Mouse (Mus musculus) heart, postnatal 25 days (tissue): ENCODE results near the gene Usp9x. TPM values are rescaled to one million over a fixed set of nuclear protein-coding genes. Genes with fewer than 3 reads are reported as not detected.

Experiments used
- DNase-seq: peaks from one replicate; pipeline ENCODE4 v3.0.0; 2022; ENCODE audit warnings: low spot score
- intact Hi-C: fragments of 180-260 bp; cut with DNase I; formaldehyde crosslinking; loops from one replicate; pipeline ENCODE4 v1.15.1; 2025
- total RNA-seq, 2 experiments: library from RNA; stranded (reverse); gene quantifications; 2 replicates each; pipeline ENCODE4 v1.2.3; 2021

Usp9x gene
- 100 to 1,000 TPM; 137 to 155 TPM for total RNA-seq

- intact Hi-C loops, result loop anchor here (2.0 to 10.0 kb wide), 2 partner anchors 31 to 397 kb away; partner anchors contain the start of gene 1810030O07Rik
- DNase-seq, result peak; percentile 77
Observed at GRCm38 (mm10) chrX:13071241-13071775, at the start of gene Usp9x. Gene Usp9x (plus strand): TSS chrX:13071498.

- intact Hi-C loops, result no loop called here
- DNase-seq, result no peak
Observed at GRCm38 (mm10) chrX:13022547-13023310, 48.6 kb upstream of the Usp9x start.

- intact Hi-C loops, result no loop called here
- no peak for DNase-seq
Observed at GRCm38 (mm10) chrX:13024539-13025202, 46.6 kb upstream of the Usp9x start.

- intact Hi-C loops, result no loop called here
- no peak for DNase-seq
Observed at GRCm38 (mm10) chrX:13025286-13025685, 46.0 kb upstream of the Usp9x start.

GRCm38 (mm10) chrX:13028156-13028555 lies 43.1 kb upstream of the Usp9x start:
- DNase-seq, result no peak
- intact Hi-C loops, result no loop called here

- intact Hi-C loops, result loop anchor here (10.0 kb wide), 2 partner anchors 85 to 155 kb away; no protein-coding TSS in a partner anchor
Observed at GRCm38 (mm10) chrX:13029996-13030395, 41.3 kb upstream of the Usp9x start.

GRCm38 (mm10) chrX:13037085-13037484 lies 34.2 kb upstream of the Usp9x start:
- DNase-seq, result no peak
- intact Hi-C loops, result loop anchor here (10.0 kb wide), 2 partner anchors 92 to 162 kb away; no protein-coding TSS in a partner anchor

More at GRCm38 (mm10) chrX:13029996-13030395, 41.3 kb upstream of the Usp9x start:
- DNase-seq, result no peak

GRCm38 (mm10) chrX:13039211-13039610 lies 32.1 kb upstream of the Usp9x start:
- DNase-seq, result no peak
- intact Hi-C loops, result loop anchor here (10.0 kb wide), 2 partner anchors 94 to 164 kb away; no protein-coding TSS in a partner anchor

GRCm38 (mm10) chrX:13040391-13040790 lies 30.9 kb upstream of the Usp9x start:
- intact Hi-C loops, result loop anchor here (2.0 kb wide), 1 partner anchor 30 kb away; the partner anchor contains the start of gene Usp9x

GRCm38 (mm10) chrX:13041630-13042129 lies 29.6 kb upstream of the Usp9x start:
- peak; percentile 93 for DNase-seq
- intact Hi-C loops, result loop anchor here (2.0 kb wide), 1 partner anchor 29 kb away; the partner anchor contains the start of gene Usp9x

More at GRCm38 (mm10) chrX:13040391-13040790, 30.9 kb upstream of the Usp9x start:
- no peak for DNase-seq

- intact Hi-C loops, result no loop called here
- DNase-seq, result no peak
Observed at GRCm38 (mm10) chrX:13043780-13044179, 27.5 kb upstream of the Usp9x start.

GRCm38 (mm10) chrX:13044666-13045065 lies 26.6 kb upstream of the Usp9x start:
- intact Hi-C loops, result no loop called here
- DNase-seq, result no peak

GRCm38 (mm10) chrX:13046893-13047435 lies 24.3 kb upstream of the Usp9x start:
- intact Hi-C loops, result no loop called here
- no peak for DNase-seq

- no peak for DNase-seq
- intact Hi-C loops, result no loop called here
Observed at GRCm38 (mm10) chrX:13047631-13048345, 23.5 kb upstream of the Usp9x start.

- intact Hi-C loops, result no loop called here
- DNase-seq, result no peak
Observed at GRCm38 (mm10) chrX:13054612-13055011, 16.7 kb upstream of the Usp9x start.

GRCm38 (mm10) chrX:13061961-13062360 lies 9.3 kb upstream of the Usp9x start:
- intact Hi-C loops, result no loop called here
- no peak for DNase-seq

- intact Hi-C loops, result no loop called here
- no peak for DNase-seq
Observed at GRCm38 (mm10) chrX:13064273-13064925, 6.9 kb upstream of the Usp9x start.

GRCm38 (mm10) chrX:13070206-13070572 lies 1.1 kb upstream of the Usp9x start:
- intact Hi-C loops, result loop anchor here (2.0 to 10.0 kb wide), 2 partner anchors 29 to 395 kb away; partner anchors contain the start of gene 1810030O07Rik
- no peak for DNase-seq
